Mouse (Mus musculus): ENCODE results near the gene Vps13d. TPM values are rescaled to one million over a fixed set of nuclear protein-coding genes. Genes with fewer than 3 reads are reported as not detected.

Vps13d gene
- polyA plus RNA-seq, 2 experiments from 2014 or later: 9.2 to 17.9 TPM

DNA sequence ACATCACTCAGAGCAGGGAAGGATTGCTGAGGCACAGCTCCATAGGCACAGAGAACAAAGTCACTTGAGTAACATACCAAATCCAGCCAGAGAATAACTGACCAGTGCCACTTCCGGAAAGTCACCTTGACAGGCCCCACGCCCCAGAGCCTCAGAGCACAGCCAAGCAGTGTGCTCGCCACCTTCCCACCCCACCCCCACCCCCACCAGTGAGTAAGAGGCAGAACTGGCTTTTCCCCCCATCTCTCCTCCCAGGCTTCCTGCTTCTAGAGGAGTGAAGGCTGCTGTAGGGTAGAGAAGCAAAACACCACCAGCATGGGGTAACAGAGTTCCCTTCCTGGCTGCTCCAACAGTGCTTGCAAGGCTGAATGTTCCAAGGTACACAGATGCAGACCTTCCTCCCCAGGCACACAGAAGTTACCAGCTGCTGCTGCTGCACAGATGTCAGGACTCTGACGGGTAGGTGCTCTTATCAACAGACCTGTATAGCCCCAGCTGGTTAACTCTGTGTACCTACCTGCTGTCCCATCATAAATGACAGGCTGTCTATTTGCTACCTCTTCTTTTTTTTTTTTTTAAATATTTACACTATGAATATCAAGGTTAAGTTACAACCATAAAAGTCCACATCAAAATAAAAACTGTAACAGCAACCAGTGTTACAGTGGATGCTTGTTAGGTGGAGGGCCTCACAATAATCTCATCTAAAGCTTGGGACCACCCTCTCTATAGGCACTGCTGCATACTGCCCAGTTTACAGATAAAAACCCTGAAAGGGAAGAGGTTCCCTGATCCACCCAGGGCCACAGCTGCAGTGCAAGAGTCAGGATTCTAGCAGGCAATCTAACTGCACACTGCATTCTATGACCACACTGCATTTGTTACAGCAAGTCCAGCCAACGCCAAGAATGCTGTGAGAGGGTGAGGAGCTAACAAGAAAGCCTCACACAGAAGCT lies 47.5 kb downstream of the Vps13d start:
- no peak for ATAC-seq

DNA sequence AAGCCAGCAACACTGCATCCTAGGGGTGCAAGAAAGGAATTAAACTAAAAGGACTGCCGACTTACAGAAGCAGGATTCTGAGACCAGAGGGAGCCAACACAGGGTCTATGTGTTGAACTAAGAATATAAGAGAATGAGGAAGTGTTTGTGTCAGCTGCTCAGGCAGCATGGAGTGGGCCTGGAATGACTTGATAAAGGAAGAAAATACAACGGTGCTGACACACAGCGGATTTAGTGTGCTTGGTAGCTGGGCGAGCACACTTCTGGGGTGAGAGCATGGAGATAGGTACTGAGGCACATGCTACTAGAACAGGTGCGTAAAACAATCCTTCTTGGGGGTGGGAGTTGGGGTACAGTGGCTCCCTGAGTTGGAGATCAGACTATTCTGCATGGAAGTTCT lies 51.3 kb downstream of the Vps13d start:
- ATAC-seq: no peak

DNA sequence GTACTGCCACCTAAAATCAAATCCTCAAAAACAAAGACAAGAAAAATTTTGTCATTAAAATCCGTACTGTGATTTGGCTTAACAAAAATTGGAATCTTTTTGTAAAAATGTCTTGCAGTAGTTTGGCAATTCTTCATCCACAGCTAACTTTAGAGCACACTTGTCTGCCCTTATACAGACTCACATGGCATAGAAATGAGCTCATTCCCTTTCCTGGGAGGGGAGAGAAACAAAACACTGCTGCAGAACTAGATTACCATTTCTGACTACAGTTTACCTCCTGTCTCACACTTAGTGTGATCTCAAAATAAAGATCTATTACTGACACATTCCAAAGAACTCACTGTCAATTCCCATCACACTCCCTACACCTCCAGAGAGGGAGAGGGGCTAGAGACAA lies 58.1 kb downstream of the Vps13d start:
- no peak for ATAC-seq

DNA sequence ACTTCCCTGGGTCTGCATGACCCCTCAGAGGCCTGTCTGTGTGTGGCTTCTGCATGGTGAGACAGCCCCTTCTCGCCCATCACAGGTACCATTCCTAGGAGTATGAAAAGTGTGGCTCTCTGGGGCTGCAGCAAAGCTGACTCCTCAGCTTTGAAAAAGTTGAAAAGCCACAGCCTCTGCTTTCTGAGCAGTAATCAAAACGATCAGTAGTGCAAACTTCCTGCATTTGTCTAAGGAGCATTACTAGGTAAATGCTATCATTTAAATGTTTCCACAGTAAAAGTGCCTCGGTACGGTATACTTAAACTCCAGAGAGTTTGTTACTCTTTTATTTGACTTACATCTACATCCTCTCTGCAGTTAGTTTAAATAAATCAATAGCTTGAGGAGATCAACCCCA lies 59.3 kb downstream of the Vps13d start:
- no peak for ATAC-seq

DNA sequence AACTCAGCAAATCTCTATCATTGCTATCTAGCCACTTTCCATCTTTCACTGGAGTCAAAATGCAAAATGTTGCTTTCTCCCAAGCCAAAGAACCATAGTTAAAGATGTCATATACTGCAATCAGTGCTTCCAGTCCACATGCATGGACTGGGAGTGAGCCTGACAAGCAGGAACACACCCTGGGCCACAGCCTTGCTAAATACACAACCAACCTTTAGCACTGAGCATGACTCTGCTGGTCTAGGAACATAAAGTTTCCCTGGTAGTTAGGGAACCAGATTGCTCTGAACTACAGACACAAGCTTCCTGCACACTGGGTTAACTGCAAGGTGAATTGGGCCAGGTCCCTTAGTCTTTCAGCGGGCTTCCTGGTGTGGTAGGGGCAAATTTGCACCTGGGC lies 64.0 kb downstream of the Vps13d start:
- ATAC-seq: no peak

DNA sequence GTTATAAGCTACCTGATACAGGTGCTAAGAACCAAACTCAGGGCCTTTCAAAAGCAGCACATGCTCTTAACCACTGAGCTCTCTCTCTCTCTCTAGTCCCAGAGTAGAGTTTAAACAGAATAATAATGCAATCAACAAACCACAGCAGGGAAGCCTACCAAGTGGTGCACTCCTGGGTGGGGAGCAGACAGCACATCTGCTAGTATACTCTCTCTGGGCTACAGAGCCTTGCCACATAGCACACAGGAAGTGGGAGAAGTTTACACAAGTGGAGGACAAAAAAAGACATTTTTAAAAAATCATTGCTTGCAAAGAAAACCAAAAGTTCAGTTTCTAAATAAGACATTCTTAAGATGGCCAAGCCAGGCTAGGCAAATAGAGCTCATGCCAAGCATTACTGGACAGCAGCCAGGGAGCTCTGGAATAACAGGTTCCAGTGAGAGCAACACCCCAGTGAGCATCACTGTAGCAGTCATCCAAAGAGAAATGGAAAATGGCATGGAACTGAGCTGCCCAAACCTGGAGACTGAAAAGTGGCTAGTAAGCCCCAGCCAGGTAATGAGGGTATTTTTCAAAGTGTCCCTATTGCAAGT lies 64.8 kb downstream of the Vps13d start:
- no peak for ATAC-seq

DNA sequence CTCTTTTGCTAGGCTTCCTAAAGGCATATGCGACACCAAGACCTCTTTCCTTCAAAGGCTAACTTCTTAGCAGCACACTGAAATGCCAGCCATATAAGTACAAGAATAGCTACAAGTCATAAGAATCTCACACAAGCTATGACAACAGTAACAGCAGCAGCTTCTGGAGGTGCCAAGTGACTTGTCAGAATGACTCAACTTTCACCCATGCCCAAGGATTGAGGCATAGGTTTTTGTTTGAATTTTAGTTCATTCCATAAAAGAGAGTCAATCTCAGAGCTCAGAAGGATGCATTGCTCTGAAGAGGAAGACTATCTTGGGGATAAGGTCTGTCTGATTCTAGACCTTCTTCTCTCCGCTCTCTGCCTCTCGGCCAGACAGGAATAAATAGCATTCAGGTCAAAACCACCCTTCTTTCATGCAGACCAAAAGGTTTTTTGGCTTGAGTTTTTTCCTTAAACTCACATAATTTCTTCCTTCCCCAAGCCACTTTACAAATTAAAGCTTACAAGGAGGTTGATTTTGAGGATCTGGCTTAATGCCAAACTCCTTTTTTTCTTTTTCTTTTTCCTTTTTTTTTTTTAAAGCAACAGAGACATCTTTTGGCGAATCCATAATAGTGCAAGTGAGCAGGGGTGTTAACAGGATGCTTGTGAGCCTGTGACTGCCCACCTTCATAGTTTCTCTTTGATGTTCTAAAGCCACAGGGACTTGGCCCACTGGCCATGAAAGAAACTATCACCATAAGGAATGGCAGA lies 69.2 kb downstream of the Vps13d start:
- ATAC-seq: no peak

DNA sequence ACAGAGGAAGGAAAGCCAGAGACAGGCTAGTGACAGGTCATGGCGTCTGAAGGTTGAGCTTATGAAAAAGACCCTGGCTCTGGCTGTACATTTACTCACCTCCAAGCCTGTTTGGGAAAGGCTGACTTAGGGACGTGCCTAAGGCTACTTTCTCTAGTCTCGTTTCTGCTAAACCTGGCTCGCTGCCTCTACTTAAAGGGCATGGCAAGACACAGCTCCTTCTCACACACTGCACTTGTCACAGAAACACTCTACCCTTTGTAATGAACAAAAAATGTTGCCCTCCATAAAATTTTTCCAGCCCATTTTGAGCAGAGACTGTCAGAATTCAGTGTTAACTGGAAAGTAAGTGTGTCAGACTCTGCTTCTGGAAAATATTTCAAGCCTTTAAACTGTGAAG lies 70.4 kb downstream of the Vps13d start:
- no peak for ATAC-seq

DNA sequence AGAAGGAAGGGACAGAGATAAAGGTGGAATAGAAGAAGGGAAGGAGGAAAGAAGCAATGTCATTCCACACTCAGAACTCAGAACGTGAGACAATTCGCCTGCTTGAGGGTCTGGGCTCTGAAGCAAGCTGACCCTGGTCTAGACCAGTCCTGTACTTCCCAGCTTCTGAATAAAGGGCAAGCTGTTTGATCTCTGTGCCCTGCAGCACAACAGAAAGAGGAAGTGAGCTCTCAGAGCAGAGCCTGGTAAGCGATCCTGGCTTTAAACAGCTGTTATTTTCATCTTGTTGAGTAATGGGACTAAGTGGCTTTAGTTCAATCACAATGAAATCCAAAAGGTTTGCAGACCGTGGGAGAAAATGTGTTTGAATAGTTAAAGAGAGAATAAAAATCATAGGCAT lies 83.2 kb downstream of the Vps13d start:
- ATAC-seq: no peak

DNA sequence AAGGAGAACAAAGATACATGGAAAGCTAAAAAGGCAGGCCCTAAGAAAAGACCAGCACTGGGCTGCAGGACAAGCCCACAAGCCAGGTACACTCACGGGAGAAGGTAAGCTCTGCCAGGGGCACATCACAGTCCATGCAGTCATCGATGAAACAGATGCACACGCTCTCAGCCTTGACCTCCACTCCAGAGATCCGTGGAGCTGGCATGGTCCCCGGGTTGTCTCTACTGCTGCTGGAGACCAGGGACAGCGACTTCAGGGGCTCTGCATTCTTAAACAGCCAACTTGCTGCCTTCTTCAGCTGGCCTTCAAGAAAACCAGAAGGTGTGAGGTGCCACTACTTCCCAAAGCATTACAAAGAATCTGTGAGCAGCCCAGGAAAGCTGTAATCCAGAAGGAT lies 84.1 kb downstream of the Vps13d start:
- ATAC-seq: no peak

DNA sequence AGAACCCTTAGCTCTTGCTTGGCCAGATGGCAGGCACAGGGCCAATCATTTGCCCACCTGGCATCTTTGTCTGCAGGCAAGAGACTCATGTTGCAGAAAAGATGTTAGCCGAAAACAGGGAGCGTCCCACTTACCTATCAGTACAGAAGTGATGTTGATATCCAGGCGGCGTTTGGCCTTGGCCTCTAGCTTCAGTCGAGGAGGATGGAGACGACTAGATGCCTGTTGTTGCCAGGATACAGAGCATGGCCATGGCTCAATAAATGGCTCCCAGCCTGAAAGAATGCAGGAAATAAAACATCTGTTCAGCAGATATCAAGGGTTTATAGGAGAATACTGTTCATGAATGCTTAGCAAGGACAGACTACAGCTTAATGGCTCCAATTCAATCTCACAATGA lies 88.0 kb downstream of the Vps13d start:
- no peak for ATAC-seq

DNA sequence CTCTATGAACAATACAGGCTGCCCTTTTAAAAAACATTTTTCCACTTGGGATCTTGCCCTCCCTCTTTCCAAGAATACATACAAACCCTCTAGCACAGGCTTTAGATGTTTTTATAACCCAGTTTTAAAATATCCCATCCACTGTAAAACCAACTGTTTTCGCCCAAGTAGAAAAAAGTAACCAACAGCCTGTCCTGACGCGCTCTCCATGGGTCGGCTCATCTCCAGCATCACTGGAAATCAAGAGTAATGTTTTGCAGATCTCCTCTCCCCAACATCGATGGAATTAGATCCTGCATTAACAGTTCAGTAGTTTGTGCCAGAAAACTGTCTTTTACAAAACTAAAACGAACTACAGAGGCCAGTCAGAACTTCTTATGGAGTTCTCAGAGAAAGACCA lies 89.5 kb downstream of the Vps13d start:
- no peak for ATAC-seq

DNA sequence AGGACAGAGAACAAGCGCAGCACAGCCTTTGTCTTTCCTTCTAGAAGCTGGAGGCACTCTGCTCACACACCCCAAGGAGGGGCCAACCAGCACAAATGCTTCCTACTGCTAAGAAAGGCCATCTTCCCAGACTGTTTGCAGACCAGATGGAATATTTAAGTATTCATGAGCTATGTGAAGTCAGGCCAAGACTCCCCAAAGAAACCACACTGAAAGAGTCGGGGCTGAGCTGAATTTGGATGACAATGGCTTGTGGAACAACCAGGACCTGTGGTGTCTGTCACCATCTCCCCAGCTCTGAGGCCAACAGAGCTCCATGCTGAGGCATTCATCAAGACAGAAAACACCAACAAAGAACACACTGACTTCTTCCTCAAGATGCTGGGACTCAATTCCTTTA lies 89.9 kb downstream of the Vps13d start:
- no peak for ATAC-seq

DNA sequence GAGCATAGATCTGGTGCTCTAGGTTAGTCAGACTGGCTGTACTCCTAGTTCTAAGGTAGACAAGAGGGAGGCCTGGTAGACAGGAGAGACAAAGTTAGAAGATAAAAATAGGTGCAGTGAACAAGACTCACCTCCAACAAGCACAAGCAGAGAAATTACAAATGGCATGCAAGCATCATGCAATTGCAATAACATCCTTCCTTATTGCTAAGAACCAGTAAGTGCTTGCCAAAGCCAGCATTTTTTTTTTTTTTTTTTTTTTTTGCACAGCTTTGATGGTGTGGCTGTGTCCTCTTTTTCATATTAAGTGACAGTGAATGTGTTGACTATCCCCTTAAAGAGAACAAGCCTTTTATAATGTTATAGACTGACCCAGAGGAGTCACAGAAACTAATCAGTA lies 91.2 kb downstream of the Vps13d start:
- ATAC-seq: no peak

DNA sequence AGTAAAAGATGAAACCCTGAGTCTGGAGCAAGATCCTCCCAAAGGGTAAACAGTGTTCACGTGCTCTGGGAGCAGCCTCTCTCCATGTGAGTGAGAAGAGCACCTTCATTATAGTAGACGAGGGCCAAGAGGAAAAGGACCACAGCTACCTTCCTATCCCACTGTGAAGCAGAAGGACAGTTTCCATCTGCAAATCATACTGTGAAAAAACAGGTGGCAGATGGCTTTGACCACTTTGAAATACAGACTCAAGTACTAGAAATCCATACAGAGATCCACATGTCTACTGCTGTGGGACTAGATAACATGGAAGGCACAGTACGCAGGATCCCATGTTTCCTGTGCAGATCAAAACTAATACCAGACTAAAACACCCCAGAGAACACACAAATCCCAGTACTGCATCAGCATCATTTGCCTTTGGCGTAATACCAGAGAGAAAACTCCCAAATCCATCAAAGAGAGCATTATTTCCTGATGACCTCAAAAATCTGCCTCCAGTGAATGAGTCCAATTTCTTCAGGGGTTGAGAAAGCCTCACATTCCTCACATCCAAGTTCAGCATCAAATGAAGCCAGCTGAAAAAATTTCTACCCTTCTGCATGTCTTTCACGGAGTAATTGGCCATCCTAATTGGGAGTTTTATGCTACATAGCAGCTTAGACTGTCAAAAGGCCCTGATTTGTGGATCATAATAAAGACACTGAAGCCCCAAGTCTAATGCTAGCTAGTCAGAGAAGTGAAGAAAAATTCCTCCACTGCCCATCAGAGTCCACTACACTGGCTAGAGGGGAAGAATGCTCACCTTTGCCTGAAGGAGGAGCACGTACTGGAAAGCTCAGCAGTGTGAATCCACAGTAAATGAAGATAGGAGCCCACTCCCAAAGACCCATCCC lies 92.7 kb downstream of the Vps13d start:
- ATAC-seq: no peak

DNA sequence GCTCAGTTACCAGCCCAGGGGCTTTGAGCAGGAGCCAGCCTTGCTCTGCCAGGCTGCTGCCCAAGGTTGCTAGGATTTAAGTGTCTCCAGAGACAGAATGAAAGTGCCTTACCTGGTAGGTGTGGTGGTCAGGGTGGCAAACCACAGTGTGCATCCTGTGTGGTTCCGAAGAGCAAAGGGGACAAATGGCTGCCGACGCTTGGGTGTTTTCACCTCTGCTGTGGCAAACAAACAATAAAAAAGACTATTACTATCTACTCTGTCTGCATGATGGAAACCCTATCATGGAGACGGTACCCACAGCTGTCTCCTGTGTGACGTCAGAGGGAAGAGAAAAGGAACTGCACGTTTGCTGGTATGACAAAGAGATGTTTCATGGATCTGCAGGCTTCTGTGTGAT lies 95.0 kb downstream of the Vps13d start:
- peak; percentile 61 for ATAC-seq

DNA sequence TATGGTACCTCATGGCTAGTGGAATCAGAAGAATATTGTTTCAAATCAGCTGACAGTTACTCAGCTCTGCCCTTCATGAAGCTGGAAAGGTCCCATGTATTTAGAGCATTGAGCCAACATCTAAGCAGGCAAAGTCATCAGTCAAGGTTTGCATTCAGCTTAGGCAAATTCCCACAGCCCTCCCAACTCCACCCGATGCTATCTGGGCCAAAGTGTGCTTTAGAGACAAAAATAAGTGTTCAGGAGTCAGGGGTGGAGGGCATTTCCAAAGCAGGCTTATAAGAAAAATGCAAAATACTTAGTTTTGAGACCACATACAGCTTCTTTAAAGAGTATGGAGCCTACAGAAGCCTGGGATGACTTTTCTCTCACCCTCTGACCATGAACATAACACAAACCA lies 95.5 kb downstream of the Vps13d start:
- ATAC-seq: no peak

DNA sequence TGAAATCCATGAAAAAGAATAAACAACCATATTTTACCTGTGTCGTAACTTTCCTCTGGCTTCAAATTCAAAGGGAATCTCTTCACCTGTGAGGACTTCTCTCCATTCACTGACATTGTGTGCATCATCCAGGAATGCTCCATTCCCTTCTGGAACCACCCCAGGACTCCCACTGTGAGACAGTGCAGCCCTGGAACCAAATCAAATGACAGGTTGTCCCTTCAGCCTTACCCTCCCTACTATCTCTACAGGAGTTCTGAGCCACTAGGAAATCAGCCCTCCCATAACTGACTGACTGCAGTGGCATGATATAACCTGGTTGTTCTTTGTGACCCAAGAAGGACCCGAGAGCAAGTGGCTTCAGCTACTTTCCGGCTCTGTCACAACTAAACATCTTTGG lies 96.8 kb downstream of the Vps13d start:
- no peak for ATAC-seq

DNA sequence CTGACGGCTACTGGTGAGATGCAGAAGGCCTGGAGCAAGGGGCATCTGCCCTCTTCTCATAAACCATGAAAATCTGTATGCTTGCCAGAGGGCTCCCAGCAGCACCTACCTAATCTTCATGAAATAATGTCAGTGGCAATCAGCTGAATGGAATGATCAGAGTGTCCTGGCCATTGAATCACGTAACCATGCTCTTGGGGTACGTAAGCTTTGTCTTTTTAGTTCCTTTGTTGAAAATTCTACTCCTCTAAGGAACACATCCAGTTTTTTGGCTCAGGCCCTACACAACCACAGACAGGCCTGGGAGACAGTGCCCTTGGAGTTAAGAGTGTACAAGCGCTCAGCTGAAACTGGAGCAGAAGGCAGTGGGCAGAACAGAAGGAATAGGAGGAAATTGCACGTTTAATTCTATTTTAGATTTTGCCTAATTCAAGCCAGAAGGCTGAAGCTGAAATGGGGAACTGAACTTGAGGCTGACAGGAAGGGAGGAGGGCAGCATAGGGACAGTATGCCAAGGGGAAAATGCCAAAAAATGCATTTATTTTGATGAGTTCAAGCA lies 98.2 kb downstream of the Vps13d start:
- no peak for ATAC-seq

DNA sequence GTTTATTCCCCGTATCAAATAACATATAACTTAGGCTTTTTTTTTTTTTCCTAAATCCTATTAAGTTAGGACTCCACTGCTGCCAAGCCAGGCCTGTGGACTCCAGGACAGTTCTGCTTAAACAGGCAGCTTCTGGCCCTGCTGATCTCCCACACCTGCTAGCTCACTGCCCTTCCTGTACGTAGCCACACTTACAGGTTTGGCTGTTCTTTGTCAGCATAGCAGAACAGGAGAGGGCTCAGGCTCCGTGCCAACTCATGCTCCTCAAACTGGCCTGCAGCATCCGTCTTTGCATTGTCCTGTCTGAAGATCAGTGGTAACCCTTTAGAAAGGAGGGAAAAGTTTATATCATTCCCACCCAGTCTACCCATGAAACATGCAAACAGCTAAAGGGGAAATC lies 108.3 kb downstream of the Vps13d start:
- no peak for ATAC-seq

DNA sequence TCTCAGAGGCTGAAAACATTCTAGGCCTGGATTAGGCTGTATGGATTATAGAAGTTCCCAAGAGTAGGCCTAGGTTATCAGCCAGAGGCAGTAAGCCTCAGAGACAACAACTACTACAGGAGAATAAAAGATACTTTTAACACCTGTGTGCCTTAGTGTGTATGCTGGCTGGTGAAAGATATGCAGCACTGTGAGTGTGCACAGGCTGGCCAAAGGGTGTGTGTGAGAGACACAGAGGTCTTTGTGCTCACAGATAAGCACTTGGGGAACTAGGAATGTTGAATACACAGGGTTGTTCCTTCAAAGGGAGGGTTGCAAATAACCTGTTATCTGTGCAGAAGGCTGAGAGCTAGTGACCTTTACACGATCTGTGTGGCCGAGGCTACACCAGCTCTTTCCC lies 115.5 kb downstream of the Vps13d start:
- ATAC-seq: no peak

DNA sequence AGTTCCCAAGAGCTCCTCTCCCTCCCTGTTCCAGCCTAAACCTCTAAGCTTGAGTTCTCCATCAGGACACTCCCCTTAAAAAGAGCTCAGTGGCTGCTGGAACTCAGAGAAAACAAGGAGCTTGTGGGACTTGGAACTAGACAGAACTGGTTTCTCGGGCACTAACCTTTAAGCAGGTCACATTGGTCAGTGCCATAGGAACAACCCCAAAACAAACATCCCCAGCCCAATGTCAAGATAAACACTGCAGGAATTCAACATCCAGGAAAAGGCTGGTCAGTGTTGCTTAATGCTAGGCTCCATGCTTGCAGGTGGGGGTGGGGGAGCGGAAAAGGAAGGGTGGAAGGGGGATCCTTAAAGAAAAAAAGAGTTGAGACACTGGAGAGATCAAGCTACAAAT lies 120.5 kb downstream of the Vps13d start:
- ATAC-seq: no peak
